Mouse (Mus musculus): ENCODE data around the gene Brk1.

Gene Brk1

DNA sequence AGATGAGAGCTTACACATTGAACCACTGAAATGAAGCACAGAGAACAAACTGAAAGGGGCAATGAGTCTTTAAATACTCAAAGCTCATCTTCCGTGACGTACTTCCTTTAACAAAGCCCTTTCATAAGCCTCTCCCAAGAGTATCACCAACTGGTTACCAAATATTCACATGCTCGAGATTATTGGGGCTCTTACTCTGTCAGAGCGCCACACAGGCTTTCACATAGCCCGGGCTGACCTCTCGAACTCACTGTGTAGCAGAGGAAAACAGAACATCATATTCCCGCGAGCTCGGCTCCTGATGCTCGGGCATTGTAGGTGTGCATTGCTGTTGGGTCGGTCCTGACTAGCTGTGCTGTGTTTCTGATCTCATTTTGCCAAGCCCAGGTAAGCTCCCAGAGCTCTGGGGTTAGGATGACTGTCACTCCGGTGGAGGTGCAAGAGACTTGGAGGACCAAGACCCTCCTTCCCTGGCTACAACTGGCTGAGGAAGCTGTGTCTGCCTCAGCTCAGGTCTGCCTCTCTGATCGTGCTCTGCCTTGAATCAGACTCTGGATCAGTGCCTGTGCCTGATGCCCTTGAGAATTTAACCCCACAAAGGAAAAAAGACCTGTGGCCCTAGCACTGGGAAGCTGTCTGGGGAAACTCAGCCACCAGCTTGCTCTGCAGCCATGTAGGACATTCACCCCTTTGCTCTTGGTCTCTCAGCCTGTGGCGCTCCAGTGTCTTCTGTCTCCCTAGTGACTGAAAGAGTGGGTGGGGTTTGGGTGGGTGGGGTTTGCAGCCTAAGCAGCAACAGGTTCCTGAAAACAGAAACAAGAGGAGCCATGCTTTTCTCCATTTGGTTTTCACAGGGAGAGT lies 56.1 kb downstream of the Brk1 start:
- peak; percentile 17 for DNase-seq (ENCODE audit: low read depth)

DNA sequence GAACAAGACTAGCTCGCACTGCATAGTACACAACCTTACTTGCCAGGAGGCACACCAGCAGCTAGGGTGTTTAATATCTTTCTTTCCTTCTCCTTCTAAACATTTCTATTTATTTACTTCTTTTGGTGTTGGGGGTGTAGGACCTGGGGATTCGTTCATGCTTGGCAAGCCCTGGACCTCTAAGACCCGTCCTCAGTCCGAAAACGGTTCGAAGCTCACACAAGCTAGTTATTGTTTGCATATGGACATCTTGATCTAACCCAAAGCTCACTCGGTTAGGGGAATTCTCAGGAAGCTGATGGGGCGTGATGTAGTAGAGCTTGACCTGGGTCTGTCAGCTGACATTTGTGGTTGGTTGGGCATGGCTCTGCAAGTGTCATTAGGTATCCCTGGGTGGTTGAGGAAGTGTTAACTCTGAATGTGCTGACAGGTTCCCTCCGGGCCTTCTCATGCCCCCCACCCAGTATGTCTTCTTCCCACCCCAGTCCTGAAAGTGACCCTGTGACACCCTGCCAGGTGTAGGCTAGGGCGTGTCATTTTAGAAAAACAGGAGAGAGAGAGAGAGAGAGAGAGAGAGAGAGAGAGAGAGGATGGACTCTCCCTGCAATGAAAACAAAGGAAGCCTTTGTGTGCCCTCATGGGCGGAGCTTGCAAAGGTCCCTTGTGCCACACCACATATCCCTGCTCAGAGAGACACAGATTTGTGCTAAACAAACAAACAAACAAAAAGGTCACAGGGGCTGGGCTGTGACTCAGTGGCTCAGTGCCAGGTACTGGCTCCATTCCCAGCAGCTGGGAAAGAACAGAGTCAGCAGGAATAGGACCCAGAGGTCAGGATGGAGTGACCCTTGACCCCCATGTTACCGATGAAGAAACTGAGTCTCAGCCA lies 57.0 kb downstream of the Brk1 start:
- peak; percentile 56 for DNase-seq (ENCODE audit: low read depth)

DNA sequence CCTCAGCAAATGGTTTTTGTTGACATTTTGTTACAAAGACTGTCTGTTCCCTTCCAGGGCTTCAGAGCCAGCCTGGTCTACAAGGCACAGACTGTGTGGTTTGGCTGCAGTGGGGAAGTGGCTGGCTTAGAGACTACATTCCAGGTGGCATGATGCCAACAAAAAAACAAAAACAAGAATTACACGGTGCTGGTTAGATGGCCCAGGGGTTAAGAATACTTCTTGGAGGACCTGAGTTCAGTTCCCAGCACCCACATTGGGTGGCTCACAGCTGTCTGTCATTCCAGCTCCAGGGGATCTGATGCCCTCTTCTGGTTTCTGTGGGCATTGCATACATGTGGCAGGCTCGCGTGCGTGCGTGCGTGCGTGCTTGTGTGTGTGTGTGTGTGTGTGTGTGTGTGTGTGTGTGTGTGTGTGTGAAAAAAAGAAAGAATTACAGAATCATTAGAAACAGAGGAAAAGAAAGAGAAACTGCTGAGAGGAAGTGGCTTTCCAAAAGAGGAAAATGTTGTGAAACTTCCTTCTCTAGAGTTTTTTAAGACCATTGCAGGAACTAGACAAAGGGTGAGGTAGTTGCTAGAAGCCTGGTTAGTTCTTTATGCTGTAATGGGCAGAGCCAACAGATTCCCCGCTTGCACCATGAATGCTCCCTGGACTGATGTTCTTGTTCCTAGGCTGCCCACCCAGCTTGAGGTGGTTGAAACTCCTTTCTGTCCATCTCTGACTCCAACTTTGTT lies 58.6 kb downstream of the Brk1 start:
- peak; percentile 28 for DNase-seq (ENCODE audit: low read depth)

DNA sequence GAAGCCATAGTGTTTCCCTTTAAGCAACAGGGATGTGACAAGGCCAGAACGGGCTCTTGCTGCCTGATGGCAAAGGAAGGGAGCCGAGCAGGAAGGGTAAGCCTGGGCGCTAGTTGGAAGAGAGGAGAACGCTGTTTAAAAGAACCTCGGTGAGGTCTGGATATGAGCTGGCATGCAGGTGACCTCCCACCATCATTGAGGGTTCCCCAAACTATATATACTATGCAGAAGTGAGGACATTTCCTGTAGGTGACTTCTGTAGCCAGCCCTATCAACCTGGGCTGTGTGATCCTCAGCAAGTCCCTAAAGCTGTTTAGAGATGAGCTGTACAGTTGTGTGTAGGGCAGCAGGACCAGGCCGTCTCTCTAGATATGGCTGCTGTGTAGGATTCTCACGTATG lies 59.7 kb downstream of the Brk1 start:
- no peak for DNase-seq (ENCODE audit: low read depth)
